Mouse (Mus musculus) forebrain, embryonic 11.5 days (tissue): Measurements from ENCODE around the gene Mok. TPM values are rescaled to one million over a fixed set of nuclear protein-coding genes. Genes with fewer than 3 reads are reported as not detected.

Experiments
- ATAC-seq: fragments of 200-750 bp; cut with Nextera tagmentation; replicated peaks from 2 replicates; pipeline ENCODE4 v1.8.0; 2017; ENCODE audit warnings: moderate TSS enrichment; ENCODE audit not compliant: low FRiP score
- DNase-seq: peaks from one replicate; pipeline ENCODE4 v3.0.0-alpha.2; 2017; ENCODE audit warnings: low spot score
- H3K27ac ChIP-seq: fragments of 300-500 bp; sonication (generic); 2 replicates; pipeline ENCODE4 v1.5.1; 2014; ENCODE audit warnings: low read depth, low read length
- H3K27me3 ChIP-seq: fragments of 300-500 bp; sonication (generic); 2 replicates; pipeline ENCODE4 v1.6.1; 2014; ENCODE audit warnings: mild to moderate bottlenecking, low read length, mixed read lengths; ENCODE audit not compliant: control insufficient read depth, insufficient read depth
- H3K36me3 ChIP-seq: fragments of 300-500 bp; sonication (generic); 2 replicates; pipeline ENCODE4 v1.6.1; 2014; ENCODE audit warnings: mild to moderate bottlenecking, low read length, moderate library complexity, mixed read lengths; ENCODE audit not compliant: control insufficient read depth, insufficient read depth
- H3K4me1 ChIP-seq: fragments of 300-500 bp; sonication (generic); replicated peaks from 2 replicates; pipeline ENCODE4 v1.6.1; 2014; ENCODE audit warnings: low read length, mixed read lengths; ENCODE audit not compliant: control insufficient read depth, insufficient read depth
- H3K4me2 ChIP-seq: fragments of 300-500 bp; sonication (generic); 2 replicates; pipeline ENCODE4 v1.6.1; 2014; ENCODE audit warnings: low read depth, mild to moderate bottlenecking, low read length, moderate library complexity, mixed read lengths; ENCODE audit not compliant: severe bottlenecking
- H3K4me3 ChIP-seq: fragments of 300-500 bp; sonication (generic); 2 replicates; pipeline ENCODE4 v1.5.1; 2014; ENCODE audit warnings: low read depth, low read length
- H3K9ac ChIP-seq: fragments of 300-500 bp; sonication (generic); 2 replicates; pipeline ENCODE4 v1.6.1; 2014; ENCODE audit warnings: low read length
- H3K9me3 ChIP-seq: fragments of 300-500 bp; sonication (generic); 2 replicates; pipeline ENCODE4 v1.6.1; 2016; ENCODE audit warnings: low read length, mixed read lengths; ENCODE audit not compliant: control insufficient read depth
- WGBS: fragments of 180-500 bp; shearing (Covaris S2); extraction: QIAGEN DNeasy Blood & Tissue Kit; methylation state at CpG from one replicate; pipeline ENCODE4 v1.1.7; 2014; 5-methylcytosine and 5-hydroxymethylcytosine counted together
- polyA plus RNA-seq: library from polyadenylated mRNA; unstranded; fragments of >200 nt; fragmentation: Nextera tagmentation; extraction: Ambion mirVana; gene quantifications from 2 replicates; pipeline ENCODE4 v1.2.1, GENCODE M21; 2014

Mok gene
- polyA plus RNA-seq, 1 experiment from 2014 or later: 12.5 TPM

- Histone ChIP-seq H3K4me1 (no peaks in the 10 kb centered on the region), H3K36me3 (no peaks in the 10 kb centered on the region), H3K4me2 (no peak overlapping the region), H3K27ac (no peak overlapping the region), H3K9me3 (no peaks in the 10 kb centered on the region), H3K27me3 (no peaks in the 10 kb centered on the region), H3K9ac (no peak overlapping the region), H3K4me3 (no peak overlapping the region)
- WGBS: 87% methylated on average over 9 of the region's 11 CpGs
- ATAC-seq: no peak
- no peak for DNase-seq
These were observed 10.3 kb downstream of the Mok start for GRCm38 (mm10) chr12:110830293-110831024.

- DNase-seq (no peak), ATAC-seq (no peak)
- Histone ChIP-seq H3K27me3 (no peaks in the 10 kb centered on the region), H3K9me3 (no peaks in the 10 kb centered on the region), H3K27ac (no peak overlapping the region), H3K4me1 (no peaks in the 10 kb centered on the region), H3K4me2 (no peak overlapping the region), H3K4me3 (no peak overlapping the region), H3K36me3 (no peaks in the 10 kb centered on the region), H3K9ac (no peak overlapping the region)
- WGBS: 98% methylated on average over 4 of the region's 4 CpGs
These were observed 11.8 kb downstream of the Mok start for GRCm38 (mm10) chr12:110828908-110829307.

GRCm38 (mm10) chr12:110822366-110822765 is 18.4 kb downstream of the Mok start:
- no peak for ATAC-seq
- no peak overlapping the region for H3K9ac ChIP-seq
- no peak overlapping the region for H3K4me2 ChIP-seq
- no peak overlapping the region for H3K4me3 ChIP-seq
- WGBS: 92% methylated on average over 7 of the region's 7 CpGs
- H3K4me1 ChIP-seq: no peaks in the 10 kb centered on the region
- DNase-seq: no peak
- no peaks in the 10 kb centered on the region for H3K27me3 ChIP-seq
- H3K9me3 ChIP-seq: no peaks in the 10 kb centered on the region
- H3K27ac ChIP-seq: no peak overlapping the region
- H3K36me3 ChIP-seq: no peaks in the 10 kb centered on the region

- DNase-seq: no peak
- H3K27me3 ChIP-seq: no peaks in the 10 kb centered on the region
These were observed 19.0 kb downstream of the Mok start for GRCm38 (mm10) chr12:110821787-110822186.

GRCm38 (mm10) chr12:110819367-110819766 is 21.4 kb downstream of the Mok start:
- Histone ChIP-seq H3K4me2 (no peak overlapping the region), H3K27me3 (no peaks in the 10 kb centered on the region), H3K4me3 (no peak overlapping the region), H3K9ac (no peak overlapping the region), H3K27ac (no peak overlapping the region), H3K36me3 (no peaks in the 10 kb centered on the region), H3K9me3 (no peaks in the 10 kb centered on the region), H3K4me1 (no peaks in the 10 kb centered on the region)
- DNase-seq (no peak), ATAC-seq (no peak)
- 82% methylated on average over 8 of the region's 8 CpGs for WGBS

More at GRCm38 (mm10) chr12:110821787-110822186, 19.0 kb downstream of the Mok start:
- no peak for ATAC-seq
- H3K4me2 ChIP-seq: no peak overlapping the region
- 88% methylated on average over 2 of the region's 2 CpGs for WGBS
- no peak overlapping the region for H3K27ac ChIP-seq
- no peaks in the 10 kb centered on the region for H3K36me3 ChIP-seq
- H3K9ac ChIP-seq: no peak overlapping the region
- no peaks in the 10 kb centered on the region for H3K4me1 ChIP-seq
- H3K9me3 ChIP-seq: no peaks in the 10 kb centered on the region
- H3K4me3 ChIP-seq: no peak overlapping the region

- ATAC-seq (no peak), DNase-seq (no peak)
- no peak overlapping the region for H3K9ac ChIP-seq
- WGBS: 92% methylated on average over 2 of the region's 2 CpGs
- no peak overlapping the region for H3K4me3 ChIP-seq
- H3K4me2 ChIP-seq: no peak overlapping the region
- H3K36me3 ChIP-seq: no peaks in the 10 kb centered on the region
- H3K9me3 ChIP-seq: no peaks in the 10 kb centered on the region
- no peaks in the 10 kb centered on the region for H3K27me3 ChIP-seq
- H3K4me1 ChIP-seq: no peaks in the 10 kb centered on the region
- H3K27ac ChIP-seq: no peak overlapping the region
These were observed 23.9 kb downstream of the Mok start for GRCm38 (mm10) chr12:110816833-110817232.

GRCm38 (mm10) chr12:110814924-110815323 is 25.8 kb downstream of the Mok start:
- Histone ChIP-seq H3K27ac (no peak overlapping the region), H3K4me3 (no peak overlapping the region), H3K27me3 (no peaks in the 10 kb centered on the region), H3K9ac (no peak overlapping the region), H3K9me3 (no peaks in the 10 kb centered on the region), H3K4me1 (no peaks in the 10 kb centered on the region), H3K36me3 (no peaks in the 10 kb centered on the region), H3K4me2 (no peak overlapping the region)
- ATAC-seq (no peak), DNase-seq (no peak)
- 78% methylated on average over 17 of the region's 17 CpGs for WGBS

- H3K9me3 ChIP-seq: no peaks in the 10 kb centered on the region
- ATAC-seq (no peak), DNase-seq (no peak)
- no peaks in the 10 kb centered on the region for H3K36me3 ChIP-seq
- no peaks in the 10 kb centered on the region for H3K4me1 ChIP-seq
- H3K27ac ChIP-seq: no peak overlapping the region
- H3K9ac ChIP-seq: no peak overlapping the region
- 95% methylated on average over 6 of the region's 6 CpGs for WGBS
- no peaks in the 10 kb centered on the region for H3K27me3 ChIP-seq
- H3K4me2 ChIP-seq: no peak overlapping the region
- H3K4me3 ChIP-seq: no peak overlapping the region
These were observed 27.1 kb downstream of the Mok start for GRCm38 (mm10) chr12:110813624-110814023.

GRCm38 (mm10) chr12:110813132-110813531 is 27.6 kb downstream of the Mok start:
- Histone ChIP-seq H3K4me2 (no peak overlapping the region), H3K9me3 (no peaks in the 10 kb centered on the region), H3K4me1 (0 out of 2 replicates have a peak, but pooled peaks cover 3% of the 10 kb centered on the region), H3K27me3 (no peaks in the 10 kb centered on the region), H3K9ac (no peak overlapping the region), H3K27ac (no peak overlapping the region), H3K4me3 (no peak overlapping the region), H3K36me3 (no peaks in the 10 kb centered on the region)
- WGBS: 94% methylated on average over 9 of the region's 9 CpGs
- DNase-seq: no peak
- no peak for ATAC-seq
